Mouse (Mus musculus) forebrain, embryonic 13.5 days (tissue): ENCODE data around the gene Tmem106c. TPM values are rescaled to one million over a fixed set of nuclear protein-coding genes. Genes with fewer than 3 reads are reported as not detected.

ENCODE experiments used
- ATAC-seq: fragments of 200-750 bp; cut with Nextera tagmentation; 2 replicates; pipeline ENCODE4 v1.8.0; 2017
- H3K27ac ChIP-seq: fragments of 300-500 bp; sonication (generic); 2 replicates; pipeline ENCODE4 v1.5.1; 2015; ENCODE audit warnings: inconsistent platforms, mild to moderate bottlenecking, moderate library complexity
- H3K27me3 ChIP-seq: fragments of 300-500 bp; sonication (generic); 2 replicates; pipeline ENCODE4 v1.6.1; 2015; ENCODE audit warnings: mild to moderate bottlenecking, inconsistent platforms
- H3K36me3 ChIP-seq: fragments of 300-500 bp; sonication (generic); 2 replicates; pipeline ENCODE4 v1.6.1; 2015; ENCODE audit warnings: mild to moderate bottlenecking, inconsistent platforms; ENCODE audit not compliant: poor library complexity, severe bottlenecking
- H3K4me1 ChIP-seq: fragments of 300-500 bp; sonication (generic); 2 replicates; pipeline ENCODE4 v1.6.1; 2015; ENCODE audit warnings: inconsistent platforms
- H3K4me2 ChIP-seq: fragments of 300-500 bp; sonication (generic); 2 replicates; pipeline ENCODE4 v1.6.1; 2015; ENCODE audit warnings: inconsistent platforms, mild to moderate bottlenecking, moderate library complexity
- H3K4me3 ChIP-seq: fragments of 300-500 bp; sonication (generic); 2 replicates; pipeline ENCODE4 v1.5.1; 2015; ENCODE audit warnings: mild to moderate bottlenecking, inconsistent platforms
- H3K9ac ChIP-seq: fragments of 300-500 bp; sonication (generic); 2 replicates; pipeline ENCODE4 v1.6.1; 2015; ENCODE audit warnings: mild to moderate bottlenecking, inconsistent platforms
- H3K9me3 ChIP-seq: fragments of 300-500 bp; sonication (generic); replicated peaks from 2 replicates; pipeline ENCODE4 v1.6.1; 2016; ENCODE audit warnings: inconsistent platforms
- WGBS: fragments of 180-500 bp; shearing (Covaris S2); methylation state at CpG from one replicate; pipeline ENCODE4 v1.1.7; 2015; 5-methylcytosine and 5-hydroxymethylcytosine counted together
- polyA plus RNA-seq: library from polyadenylated mRNA; unstranded; fragments of >200 nt; fragmentation: Nextera tagmentation; extraction: Ambion mirVana; gene quantifications from 2 replicates; pipeline ENCODE4 v1.2.1, GENCODE M21; 2015

Tmem106c gene
- polyA plus RNA-seq, 1 experiment from 2014 or later = 46.9 TPM

DNA sequence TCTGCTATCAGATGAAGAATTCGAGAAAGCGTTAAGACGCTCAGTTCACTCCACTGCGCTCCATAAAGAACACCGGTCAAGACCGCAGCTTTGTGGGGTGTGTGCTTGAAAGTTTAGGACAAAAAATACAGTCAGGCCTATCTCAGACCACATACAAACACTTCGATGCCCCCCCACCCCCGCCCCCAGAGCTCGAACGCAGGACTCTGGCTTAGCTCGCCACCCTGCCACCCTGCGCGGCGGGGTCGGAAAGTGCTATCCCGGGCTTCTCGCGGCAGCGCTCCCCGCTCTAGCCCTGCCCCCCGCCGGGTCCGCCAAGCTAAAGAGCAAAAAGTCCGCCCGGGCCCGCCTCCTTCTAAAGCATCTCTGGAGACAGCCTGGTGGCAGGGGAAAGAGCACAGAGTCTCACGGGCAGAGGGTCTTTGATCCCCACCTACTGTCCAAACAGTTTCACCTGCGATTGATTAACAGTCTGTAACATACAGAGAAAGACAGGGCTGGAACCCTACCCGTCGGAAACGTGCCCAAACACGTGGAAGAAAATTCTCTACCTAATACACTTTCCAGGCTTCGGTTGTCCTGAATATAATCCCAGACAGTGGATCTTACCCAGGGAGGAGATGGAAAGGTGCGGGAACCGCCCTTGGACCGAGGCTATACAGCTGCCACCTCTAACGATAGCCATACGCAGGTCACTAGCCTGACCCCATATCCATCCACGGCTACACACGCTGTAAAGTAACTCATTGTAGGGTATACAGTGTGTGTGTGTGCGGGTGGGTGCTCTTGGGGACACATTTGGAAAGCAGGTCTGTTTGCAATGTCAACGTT, 39.2 kb downstream of the Tmem106c start:
- H3K36me3 ChIP-seq = peaks cover 10% of the 10 kb centered on the region
- peaks cover 62% of the 10 kb centered on the region for H3K4me1 ChIP-seq
- no peak for ATAC-seq
- no peaks in the 10 kb centered on the region for H3K9me3 ChIP-seq
- peak overlapping the region; percentile 50 for H3K4me3 ChIP-seq
- WGBS = 1% methylated on average over 42 of the region's 42 CpGs
- H3K27ac ChIP-seq = peak overlapping the region; percentile 83
- H3K9ac ChIP-seq = peak overlapping the region; percentile 76
- H3K27me3 ChIP-seq = peaks cover 25% of the 10 kb centered on the region
- peak overlapping the region; percentile 81 for H3K4me2 ChIP-seq

DNA sequence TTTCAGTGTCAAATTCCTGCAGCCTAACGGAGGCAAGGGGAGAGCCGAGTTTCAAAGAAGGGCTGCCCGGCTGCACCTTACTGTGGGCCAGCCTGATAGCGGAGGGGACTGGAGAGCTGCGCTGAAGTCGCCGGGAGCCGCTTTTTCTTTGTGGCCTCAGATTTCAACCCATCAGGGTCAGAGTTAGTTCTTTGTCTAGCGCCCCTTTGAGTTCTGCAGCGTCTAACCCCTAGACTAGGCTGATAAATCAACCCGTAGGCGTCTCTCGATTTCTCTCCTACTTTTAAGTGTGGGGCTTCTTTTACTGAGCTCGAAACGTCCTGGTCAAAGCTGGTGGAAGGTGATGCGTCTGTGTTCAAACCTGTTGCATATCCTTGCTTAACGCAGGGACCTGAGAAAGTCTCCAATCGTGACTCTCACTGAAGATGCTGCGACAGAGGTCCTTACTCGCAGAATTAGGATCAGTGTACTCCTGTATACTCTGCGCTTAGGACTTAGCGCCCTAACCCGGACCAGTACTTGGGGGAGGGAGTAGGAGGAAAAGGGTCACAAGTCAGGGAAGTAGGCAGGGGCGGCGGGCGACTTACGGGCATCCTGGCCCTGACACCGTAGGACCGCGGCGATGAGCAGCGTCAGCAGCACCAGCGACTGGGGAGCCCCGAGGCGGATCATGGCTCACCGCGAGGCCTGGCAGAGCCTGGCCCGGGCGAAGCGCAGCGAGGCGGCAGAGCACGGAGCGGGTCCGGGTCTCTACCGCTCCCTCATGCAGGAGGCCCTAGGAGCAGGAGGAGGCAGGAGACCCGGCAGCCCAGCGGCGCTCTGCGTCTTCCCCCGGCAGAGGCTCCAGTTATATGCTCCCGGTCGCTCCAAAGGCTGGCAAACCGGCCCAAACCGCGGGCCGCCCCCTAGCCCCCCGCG, 40.1 kb downstream of the Tmem106c start, which contains the start of gene Col2a1:
TSS of gene Col2a1 (minus strand) at position 874 of the 918 bp plus-strand sequence.
- peaks cover 61% of the 10 kb centered on the region for H3K4me1 ChIP-seq
- H3K9me3 ChIP-seq = no peaks in the 10 kb centered on the region
- WGBS = under 1% methylated on average over 59 of the region's 59 CpGs
- peaks cover 2% of the 10 kb centered on the region; the same call in 1 of the 2 replicates for H3K36me3 ChIP-seq
- H3K27ac ChIP-seq = peak within 1 kb of the TSS; percentile 42; the same call in 1 of the 2 replicates
- peak within 1 kb of the TSS; percentile 50 for H3K4me3 ChIP-seq
- peak within 1 kb of the TSS; percentile 81 for H3K4me2 ChIP-seq
- H3K9ac ChIP-seq = peak within 1 kb of the TSS; percentile 76
- peak; percentile 57 for ATAC-seq
- peaks cover 25% of the 10 kb centered on the region for H3K27me3 ChIP-seq

DNA sequence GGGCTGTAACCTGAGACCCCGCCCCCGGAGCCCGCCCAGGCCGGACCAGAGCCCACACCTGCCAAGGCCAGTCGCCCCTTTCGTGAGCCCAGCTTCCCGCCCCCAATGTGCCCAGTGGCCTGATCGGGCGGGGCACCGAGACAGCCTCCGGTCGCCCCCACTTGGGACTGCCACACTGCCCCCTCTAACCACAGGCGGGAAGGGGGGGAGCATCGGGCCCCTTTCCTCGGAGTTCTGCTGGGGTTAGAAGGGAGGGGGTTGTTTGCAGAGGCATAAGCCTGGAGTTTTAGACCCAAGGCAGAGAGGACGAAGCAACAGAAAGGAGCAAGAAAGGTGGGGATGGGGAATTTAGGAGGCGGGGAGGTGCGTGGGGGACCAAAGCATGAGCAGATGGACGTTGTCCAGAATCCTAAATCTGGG, 40.8 kb downstream of the Tmem106c start:
- peaks cover 25% of the 10 kb centered on the region for H3K27me3 ChIP-seq
- no peaks in the 10 kb centered on the region for H3K9me3 ChIP-seq
- H3K36me3 ChIP-seq = no peaks in the 10 kb centered on the region
- H3K27ac ChIP-seq = no peak overlapping the region
- H3K9ac ChIP-seq = peak overlapping the region; percentile 76
- H3K4me3 ChIP-seq = peak overlapping the region; percentile 50
- WGBS = under 1% methylated on average over 19 of the region's 19 CpGs
- H3K4me1 ChIP-seq = peaks cover 54% of the 10 kb centered on the region
- ATAC-seq = 0 out of 2 replicates have a peak, but pooled peaks have one; percentile 2
- H3K4me2 ChIP-seq = peak overlapping the region; percentile 81

DNA sequence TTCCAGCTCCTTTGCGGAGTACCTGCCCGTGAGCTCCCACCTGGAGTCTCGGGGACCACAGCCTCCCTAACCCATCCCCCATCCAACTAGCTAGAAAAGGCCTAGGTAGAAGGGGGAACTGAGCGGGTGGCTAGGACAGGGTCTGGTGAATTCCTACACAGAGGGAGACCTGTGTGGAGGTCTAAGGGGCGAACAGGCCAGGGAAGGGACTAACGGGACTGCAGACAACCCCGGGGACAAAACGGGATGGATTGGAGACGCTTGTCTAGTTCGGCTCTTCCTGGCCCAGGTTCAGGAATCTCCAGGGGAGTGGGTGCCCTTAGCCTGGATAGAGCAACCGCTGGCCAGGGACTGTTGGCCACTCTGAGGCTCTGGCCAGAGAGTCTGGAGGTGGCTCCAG, 41.2 kb downstream of the Tmem106c start:
- Histone ChIP-seq H3K36me3 (no peaks in the 10 kb centered on the region), H3K27me3 (peaks cover 25% of the 10 kb centered on the region), H3K9ac (peak overlapping the region; percentile 76; the same call in 1 of the 2 replicates), H3K27ac (no peak overlapping the region), H3K4me2 (peak overlapping the region; percentile 81), H3K4me3 (peak overlapping the region; percentile 50), H3K9me3 (no peaks in the 10 kb centered on the region), H3K4me1 (peaks cover 50% of the 10 kb centered on the region)
- 13% methylated on average over 11 of the region's 11 CpGs for WGBS
- no peak for ATAC-seq

DNA sequence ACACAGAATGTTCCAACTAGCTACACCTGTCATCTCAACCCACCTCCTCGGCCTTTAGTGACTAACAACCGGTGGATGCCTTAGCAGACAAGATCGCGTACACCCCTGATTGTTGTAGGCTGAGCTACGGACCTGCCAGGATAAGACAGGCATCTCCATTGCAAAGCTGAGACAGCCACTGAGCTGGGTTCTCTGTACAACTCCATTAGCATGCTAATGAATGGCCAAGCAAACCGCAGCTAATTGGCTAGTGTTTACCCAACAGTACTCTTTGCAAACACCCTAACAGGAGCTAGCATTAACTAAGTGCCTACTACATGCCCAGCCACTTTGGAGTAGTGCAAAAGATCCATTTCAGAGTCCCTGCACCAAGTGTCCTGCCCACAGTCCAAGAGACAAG, 48.8 kb downstream of the Tmem106c start:
- Histone ChIP-seq H3K27ac (no peak overlapping the region), H3K4me3 (no peak overlapping the region), H3K27me3 (peaks cover 14% of the 10 kb centered on the region; the same call in 1 of the 2 replicates), H3K4me1 (peaks cover 6% of the 10 kb centered on the region; the same call in 1 of the 2 replicates), H3K4me2 (0 out of 2 replicates have a peak overlapping the region, but pooled peaks have one; percentile 20), H3K9me3 (no peaks in the 10 kb centered on the region), H3K36me3 (no peaks in the 10 kb centered on the region), H3K9ac (0 out of 2 replicates have a peak overlapping the region, but pooled peaks have one; percentile 21)
- WGBS = 34% methylated on average over 6 of the region's 6 CpGs
- ATAC-seq = peak; percentile 55; the same call in 1 of the 2 replicates

DNA sequence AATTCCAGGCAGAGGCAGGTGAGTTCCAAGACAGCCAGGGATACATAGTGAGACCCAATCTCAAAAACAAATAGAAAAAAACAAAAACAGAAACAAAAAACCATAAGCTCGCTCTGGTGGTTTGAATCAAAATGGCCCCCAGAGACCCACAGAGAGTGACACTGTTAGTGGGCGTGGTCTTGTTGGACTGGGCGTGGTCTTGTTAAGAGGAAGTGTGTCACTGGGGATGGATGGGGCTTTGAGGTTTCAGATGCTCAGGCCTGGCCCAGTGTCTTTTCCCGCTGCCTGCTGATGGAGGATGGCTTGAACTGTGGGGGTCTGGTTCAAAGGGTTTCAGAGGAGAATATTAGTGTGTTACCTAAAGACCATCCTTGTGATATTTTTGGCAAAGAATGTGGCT, 53.9 kb downstream of the Tmem106c start:
- Histone ChIP-seq H3K27ac (no peak overlapping the region), H3K9me3 (no peaks in the 10 kb centered on the region), H3K4me3 (no peak overlapping the region), H3K4me1 (no peaks in the 10 kb centered on the region), H3K36me3 (no peaks in the 10 kb centered on the region), H3K4me2 (no peak overlapping the region), H3K27me3 (no peaks in the 10 kb centered on the region), H3K9ac (no peak overlapping the region)
- WGBS = 88% methylated on average over 4 of the region's 4 CpGs
- ATAC-seq = no peak

DNA sequence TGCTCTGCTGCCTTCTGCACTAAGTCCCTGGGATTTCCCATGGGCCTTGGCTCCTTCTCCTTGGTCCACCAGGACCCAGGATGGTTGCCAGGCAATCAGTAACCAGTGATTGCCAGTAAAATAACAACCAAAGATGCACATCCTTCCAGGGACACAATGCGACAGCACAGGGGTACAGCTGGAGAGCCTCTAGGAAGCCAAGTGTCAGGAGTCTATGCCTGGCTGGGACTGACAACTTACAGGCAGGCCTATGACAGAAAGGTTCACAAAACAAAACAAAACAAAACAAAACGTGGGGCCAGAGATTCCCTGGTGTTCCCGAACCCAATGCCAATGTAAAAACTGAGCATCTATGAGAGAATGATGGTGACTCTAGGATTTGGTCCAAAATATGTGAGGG, 55.0 kb downstream of the Tmem106c start:
- Histone ChIP-seq H3K9me3 (no peaks in the 10 kb centered on the region), H3K9ac (no peak overlapping the region), H3K4me3 (no peak overlapping the region), H3K4me1 (no peaks in the 10 kb centered on the region), H3K27me3 (no peaks in the 10 kb centered on the region), H3K27ac (no peak overlapping the region), H3K36me3 (no peaks in the 10 kb centered on the region), H3K4me2 (no peak overlapping the region)
- ATAC-seq = no peak
- WGBS = 68% methylated on average over 3 of the region's 3 CpGs

Other genes with a start within 250 kb of the Tmem106c start
- 0.25 and 0.26 TPM in 2 replicates for gene Endou, start 232.9 kb upstream of the Tmem106c start, polyA plus RNA-seq
- 6.7 and 7.8 TPM in 2 replicates for gene Rapgef3, start 196.2 kb upstream of the Tmem106c start, polyA plus RNA-seq
- 44.1 and 45.2 TPM in 2 replicates for gene Slc48a1, start 185.7 kb upstream of the Tmem106c start, polyA plus RNA-seq
- 20.3 and 23.3 TPM in 2 replicates for gene Hdac7, start 119.7 kb upstream of the Tmem106c start, polyA plus RNA-seq
- 0.05 TPM in 1 of 2 replicates, not detected in the other for gene Vdr, start 53.6 kb upstream of the Tmem106c start, polyA plus RNA-seq
- 31.8 and 39.6 TPM in 2 replicates for gene Col2a1, start 40.5 kb downstream of the Tmem106c start, polyA plus RNA-seq
- 57.7 and 67.5 TPM in 2 replicates for gene Pfkm, start 128.4 kb downstream of the Tmem106c start, polyA plus RNA-seq
- gene Senp1, start 129.5 kb downstream of the Tmem106c start, polyA plus RNA-seq = 26.7 and 30.7 TPM in 2 replicates
- gene Asb8, start 201.4 kb downstream of the Tmem106c start, polyA plus RNA-seq = 41.4 and 45.8 TPM in 2 replicates
- gene Ccdc184, start 203.0 kb downstream of the Tmem106c start, polyA plus RNA-seq = 19.4 and 25.6 TPM in 2 replicates
- gene Olfr288, start 231.3 kb downstream of the Tmem106c start, polyA plus RNA-seq = not detected in 2 replicates